Mouse (Mus musculus) embryo, embryonic 11.5 days (tissue): ENCODE data around the gene Ppfia3.
A peak's percentile ranks its signal among the peaks of the same experiment; 100 is the strongest.
"Not testable (repeated sequence)": the region's sequence is repeated elsewhere in the genome, so short reads cannot be mapped to it uniquely, and the experiment has no call there.

ENCODE experiments used
- DNase-seq: peaks from one replicate; pipeline ENCODE4 v3.0.0-alpha.2; 2012; ENCODE audit warnings: low read depth, low spot score

Ppfia3 gene

DNA sequence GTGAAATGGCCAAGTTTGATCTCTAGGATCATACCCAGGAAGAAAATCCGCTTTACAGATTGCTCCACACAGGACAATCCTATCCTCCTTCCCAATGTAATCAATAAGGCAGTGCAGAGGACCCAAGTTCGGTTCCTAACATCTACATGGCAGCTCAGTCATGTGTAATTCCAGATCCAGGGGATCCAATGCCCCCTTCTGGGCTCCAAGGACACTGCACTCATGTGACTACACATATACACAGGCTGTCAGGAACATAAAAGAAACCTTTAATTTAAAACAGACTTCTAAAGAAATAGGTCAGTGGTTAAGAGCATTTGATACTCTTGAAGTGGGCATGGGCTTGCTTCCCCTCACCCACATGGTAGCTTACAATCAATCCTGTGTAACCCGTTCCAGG is 19.3 kb upstream of the Ppfia3 start:
- no peak for DNase-seq

DNA sequence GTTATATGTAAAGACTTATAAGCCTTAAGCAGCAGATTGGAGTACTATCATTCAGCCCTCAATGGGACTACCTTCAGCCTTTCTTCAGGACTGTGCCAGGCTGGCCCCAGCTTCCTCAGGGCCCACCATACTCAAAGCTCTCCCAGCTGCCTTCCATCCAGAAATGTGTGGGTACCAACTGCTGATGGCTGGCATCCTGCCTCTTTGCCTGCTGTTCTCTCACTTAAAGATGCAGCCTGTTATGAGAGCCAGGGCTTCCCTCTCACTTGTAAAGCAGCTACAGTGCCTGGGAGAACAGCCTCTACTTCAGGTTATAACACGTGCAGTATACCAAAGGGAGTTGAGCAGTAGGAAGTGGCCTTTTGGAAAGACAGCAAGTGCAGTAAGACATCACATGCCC is 9.2 kb upstream of the Ppfia3 start:
- no peak for DNase-seq

DNA sequence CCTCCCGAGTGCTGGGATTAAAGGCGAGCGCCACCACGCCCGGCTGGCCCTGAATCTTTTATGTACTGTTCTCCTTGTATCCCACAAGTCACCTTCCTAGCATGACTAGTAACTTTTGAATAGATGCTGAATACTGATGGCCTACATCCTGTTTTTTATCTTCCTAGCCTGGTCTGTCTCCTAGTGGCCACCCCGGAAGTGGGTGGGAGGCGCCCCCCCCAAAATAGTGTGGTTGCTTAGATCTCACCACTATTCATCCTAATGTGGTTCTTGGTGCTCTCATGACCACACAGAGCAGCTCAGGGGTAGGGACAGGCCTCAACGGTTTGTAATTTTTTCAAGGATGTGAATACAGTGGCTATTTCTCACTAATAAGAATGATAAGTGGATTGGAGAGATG is 7.8 kb upstream of the Ppfia3 start:
- DNase-seq, result no peak

DNA sequence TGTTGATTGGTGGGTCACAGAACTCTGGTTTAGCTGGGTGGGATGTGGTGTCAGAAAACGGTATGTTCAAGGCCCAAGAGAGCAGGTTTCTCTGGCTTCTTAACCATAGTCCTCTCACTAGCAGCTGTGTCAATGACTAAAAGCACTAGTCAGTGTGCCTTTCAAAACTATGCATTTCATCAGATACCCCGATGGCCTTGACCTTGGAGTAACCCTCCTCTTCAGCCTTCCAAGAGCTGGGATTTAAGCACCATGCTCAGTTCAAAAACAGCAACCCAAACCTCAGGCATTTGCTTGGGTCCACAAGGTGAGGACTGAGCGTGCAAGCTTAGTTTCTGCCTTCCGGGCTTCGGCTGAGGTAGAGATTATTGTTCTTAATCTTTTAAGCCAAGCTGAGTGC is 5.6 kb upstream of the Ppfia3 start:
- no peak for DNase-seq

DNA sequence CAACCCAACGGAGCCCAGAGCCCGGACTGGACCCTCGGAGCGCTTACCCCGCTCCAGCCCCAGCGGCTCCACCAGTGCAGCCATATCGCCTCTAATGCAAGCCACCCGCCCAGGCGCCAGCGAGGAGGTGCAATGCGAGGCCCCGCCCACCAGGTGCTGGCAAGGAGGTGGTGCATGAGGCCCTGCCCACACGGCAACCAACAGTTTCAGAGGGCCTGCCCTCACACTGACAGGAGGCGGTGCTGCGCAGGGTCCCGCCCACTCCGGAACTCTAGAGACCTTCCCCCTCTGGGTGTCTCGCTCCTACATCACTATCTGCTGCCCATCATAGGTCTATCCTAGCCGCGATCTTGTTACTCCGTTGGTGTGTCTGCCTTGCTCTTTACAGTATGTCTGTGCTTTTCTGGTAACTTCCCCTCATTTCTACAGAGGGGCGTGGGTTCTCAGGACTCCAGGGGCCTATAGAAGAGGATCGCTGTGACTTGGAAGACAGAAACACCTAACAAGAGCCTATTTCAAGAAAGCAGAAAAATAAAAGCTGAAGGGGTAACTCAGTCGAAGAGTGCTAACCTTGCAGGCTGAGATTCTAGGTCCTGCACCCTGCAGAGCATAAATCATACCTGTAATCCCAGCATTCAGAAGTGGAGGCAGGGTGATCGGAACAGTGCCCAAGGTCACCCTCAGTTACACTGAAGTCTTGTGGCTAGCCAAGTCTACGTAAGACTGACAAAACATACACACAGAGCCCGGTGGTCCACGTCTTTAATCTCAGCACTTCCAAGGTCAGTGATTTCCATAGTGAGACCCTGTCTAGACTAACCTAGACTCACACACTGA is 3.9 kb upstream of the Ppfia3 start, which contains the start of gene Lin7b:
Gene Lin7b (minus strand): TSS at position 109 of the 837 bp plus-strand sequence.
- DNase-seq, result peak; percentile 77

DNA sequence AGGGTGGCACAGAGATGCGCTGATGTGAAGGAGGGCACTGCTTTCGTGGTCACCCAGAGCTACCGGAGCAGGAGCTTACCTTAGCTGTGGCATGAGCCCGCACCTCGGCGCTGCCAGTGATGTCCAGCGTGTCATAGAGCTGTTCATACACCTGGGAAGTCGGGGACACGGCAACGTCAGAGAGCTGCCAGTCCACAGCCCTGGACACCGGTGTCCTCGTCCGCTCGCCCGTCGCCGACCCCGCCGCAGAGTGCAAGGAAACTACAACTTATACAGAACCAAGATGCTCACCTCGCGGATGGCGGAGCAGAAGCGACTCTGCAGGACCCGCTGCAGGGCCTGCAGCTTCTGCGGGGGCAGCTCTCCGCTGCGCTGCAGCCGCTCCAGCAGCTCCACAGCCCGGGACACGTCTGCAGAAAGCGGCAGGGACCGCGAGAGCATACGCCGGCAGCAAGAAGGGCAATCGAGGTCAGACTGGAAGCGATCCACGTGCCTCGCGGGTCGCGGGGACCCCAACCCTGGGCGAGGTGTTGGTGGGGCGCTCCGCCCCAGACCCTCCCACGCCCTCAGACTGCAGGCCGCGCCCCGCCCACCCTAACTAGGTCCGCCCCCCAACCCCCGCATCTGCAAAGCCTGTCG is 3.1 kb upstream of the Ppfia3 start:
- no peak for DNase-seq

DNA sequence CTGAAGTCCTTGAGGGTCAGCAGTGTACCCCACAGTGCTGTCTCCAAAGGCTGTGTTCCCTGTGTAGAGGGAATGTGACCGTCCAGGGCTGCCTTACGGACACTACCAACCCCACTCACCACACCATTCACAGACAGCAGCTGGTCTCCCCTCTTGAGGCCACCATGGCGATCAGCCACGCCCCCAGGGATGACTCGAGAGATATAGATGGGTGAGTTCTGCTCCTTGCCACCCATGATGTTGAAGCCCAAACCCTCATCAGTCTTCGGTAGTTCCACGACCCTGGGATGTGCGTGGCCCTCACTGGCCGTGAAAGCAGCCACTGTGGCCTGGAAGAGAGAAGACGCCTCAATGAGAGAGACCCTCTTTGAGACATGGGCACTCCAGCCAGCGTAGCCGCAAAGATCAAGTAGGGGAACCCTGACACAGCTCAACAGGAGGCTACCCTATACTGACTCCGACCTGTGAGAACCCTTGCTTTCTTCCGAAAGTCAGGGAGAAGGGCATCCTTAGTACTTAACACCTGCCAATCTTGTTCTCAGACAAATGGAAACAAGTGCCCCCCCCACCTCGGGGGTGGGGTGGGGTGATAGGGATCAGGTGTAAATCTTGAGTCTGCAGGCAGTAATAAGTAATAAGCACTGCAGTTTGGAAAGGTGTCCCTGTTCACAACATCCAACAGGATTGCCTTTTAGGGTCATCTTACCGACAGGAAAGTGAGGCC is 2.4 kb upstream of the Ppfia3 start:
- no peak for DNase-seq

DNA sequence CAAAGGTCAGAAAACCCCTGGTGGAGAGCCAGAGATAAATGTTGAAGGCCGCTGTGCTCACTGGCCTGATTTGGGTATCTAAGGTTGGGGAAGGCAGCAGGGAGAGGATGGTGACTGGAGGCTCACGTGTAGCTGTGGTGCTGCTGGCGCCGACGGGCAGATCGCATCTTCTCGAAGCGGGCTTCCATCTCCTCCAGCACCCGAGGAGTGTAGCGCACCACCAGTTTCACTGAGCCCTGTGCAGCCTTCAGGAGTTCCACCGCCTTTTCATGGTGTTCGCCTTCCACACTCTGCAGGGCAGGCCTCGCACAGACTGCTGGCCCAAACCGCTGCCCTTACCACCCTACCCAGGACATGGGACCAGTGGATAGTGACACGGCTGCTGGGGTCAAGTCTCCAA is 1.4 kb upstream of the Ppfia3 start:
- no peak for DNase-seq

DNA sequence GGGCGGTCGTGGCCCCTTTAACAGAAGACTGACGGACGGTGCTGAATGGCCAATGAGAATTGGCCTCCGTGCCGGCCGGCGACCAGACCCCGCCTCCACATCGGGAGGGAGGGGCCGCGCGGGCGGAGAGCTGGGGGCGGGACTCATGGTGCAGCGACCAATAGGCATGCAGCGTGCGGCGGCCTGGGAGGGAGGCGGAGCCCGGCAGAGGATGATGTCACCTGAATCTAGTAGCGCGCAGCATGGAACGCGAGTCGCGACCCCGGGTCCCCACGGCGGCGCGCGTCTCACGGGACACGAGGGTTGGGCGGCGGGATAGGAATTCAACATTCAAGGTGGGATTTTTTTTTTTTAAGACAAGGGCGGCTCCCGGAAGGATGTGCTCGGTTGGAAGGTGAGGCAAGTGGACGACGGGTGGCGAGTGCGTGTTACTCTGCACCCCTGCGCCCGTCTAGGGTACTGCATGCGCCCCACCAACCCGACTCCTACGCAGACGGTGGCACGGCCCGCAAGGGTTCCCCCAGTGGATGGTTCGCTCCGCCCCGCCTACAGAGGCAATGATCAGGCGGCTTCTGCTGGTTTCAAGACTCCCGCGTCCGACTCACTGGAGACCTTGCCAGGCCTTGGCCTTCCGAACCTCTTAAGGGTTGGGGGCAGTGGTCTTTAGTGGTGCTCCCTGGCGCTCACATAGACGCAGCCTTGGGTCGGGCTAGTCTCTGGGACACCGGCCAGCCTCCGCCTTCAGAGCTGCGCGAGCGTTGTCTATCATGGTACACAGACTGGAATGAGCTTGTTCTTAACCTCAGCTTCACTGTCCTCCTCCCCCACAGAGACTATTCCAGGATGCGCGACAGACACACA is 431 bp upstream of the Ppfia3 start:
- DNase-seq, result peak; percentile 92

DNA sequence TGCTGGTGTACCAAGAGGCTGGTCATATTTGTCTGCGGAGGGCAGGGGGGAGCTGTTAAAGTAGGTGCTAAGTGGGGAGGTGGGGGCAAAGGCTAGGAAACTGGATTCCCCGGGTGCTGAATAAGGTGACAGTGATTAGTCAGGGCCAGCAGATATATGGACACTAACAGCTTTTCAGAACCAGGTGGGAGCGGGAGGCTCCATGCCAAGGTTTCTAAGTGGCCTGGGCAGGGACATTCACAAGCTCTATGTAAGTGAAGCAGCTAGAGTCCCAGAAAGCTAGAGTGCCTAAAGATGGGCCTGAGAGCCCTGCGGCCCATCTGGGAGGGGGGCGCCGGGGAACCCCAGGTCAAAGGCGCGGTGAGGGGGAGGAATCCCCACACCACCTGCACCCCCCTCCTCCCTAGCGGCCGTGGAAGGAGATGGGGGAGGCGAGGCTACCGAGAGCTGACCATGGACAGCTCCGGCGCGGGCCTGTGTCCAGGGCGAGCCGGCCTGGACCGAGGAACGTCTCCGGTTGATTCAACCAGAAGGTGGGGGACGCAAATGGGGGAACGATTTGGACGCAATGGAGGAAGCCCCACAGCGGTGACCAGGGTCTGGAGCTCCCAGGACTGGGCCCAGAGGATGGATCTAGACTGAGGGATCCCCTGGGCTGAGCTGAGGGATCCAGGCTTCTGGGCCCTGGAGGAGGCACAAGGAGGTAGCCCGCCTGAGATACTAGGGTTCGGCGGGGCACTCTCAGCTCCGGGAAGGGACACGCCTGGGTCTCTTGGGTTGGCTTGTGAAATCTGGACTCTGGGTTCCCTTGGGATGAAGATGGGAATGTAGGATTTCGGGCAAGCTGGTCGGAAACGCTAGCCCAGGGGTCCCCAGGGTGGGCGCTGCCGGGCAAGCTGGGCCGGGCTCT is 822 bp downstream of the Ppfia3 start:
- peak; percentile 19 for DNase-seq

DNA sequence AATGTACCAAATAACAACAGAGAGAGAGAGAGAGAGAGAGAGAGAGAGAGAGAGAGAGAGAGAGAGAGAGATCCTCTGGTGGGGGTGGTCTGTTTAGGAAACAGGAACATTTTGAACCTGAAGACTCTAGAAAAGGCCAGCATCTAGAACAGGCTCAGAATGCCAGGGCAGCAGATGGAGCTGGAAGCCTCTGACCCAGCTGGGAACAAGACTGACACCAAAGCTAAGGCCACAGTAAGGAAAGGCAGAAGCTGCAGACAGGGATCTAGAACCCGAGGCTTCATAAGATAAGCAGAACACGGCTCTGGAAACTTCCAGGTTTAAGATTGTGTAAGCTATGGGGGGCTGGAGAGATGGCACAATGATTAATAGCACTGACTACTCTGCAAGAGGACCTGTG is 2.8 kb downstream of the Ppfia3 start:
- no peak for DNase-seq

DNA sequence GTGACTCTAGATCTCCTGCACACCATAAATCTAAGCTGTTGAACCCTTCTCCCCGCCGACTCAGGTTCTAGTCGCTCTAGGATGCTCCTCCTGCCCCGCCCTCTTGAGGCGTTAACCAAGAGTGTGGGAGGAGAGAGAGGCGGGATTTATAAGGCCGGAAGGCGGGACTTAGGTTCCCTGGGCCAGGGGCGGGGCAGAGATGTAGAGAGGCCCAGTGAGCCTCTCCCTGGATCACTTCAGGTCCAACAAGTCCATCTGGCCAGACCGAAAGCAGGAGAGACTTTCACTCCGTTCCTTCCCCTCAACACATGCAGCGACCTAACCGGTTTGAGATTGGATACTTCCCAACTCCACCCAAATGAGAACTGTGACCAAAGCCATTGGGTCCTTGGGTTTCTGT is 4.0 kb downstream of the Ppfia3 start:
- no peak for DNase-seq

DNA sequence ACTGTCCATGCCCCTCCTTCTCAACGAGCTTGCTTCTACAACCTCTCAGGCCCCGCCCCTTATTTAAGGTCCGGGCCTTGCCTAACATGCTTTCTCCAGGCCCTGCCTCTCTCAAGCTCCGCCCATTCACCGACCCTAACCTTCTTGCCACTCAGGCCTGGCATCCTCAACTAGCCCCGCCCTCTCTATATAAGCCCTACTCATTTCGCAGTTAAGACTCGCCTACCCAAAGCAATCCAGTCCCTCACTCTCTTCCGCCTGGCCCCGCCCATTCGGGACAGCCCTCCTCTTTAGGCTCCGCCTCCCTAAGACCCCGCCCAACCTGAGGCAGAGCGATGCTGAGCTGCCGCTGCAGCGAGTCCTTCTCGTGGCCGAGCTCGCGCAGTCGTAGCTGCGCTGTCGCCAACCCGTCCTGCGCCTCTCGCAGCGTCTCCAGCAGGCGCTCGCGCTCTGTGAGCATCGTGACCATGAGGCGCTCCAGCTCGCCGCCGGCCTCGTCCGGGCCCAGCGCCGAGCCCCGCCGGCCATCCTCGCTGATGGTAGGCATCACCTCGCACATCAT is 5.5 kb downstream of the Ppfia3 start:
- DNase-seq, result peak; percentile 71

DNA sequence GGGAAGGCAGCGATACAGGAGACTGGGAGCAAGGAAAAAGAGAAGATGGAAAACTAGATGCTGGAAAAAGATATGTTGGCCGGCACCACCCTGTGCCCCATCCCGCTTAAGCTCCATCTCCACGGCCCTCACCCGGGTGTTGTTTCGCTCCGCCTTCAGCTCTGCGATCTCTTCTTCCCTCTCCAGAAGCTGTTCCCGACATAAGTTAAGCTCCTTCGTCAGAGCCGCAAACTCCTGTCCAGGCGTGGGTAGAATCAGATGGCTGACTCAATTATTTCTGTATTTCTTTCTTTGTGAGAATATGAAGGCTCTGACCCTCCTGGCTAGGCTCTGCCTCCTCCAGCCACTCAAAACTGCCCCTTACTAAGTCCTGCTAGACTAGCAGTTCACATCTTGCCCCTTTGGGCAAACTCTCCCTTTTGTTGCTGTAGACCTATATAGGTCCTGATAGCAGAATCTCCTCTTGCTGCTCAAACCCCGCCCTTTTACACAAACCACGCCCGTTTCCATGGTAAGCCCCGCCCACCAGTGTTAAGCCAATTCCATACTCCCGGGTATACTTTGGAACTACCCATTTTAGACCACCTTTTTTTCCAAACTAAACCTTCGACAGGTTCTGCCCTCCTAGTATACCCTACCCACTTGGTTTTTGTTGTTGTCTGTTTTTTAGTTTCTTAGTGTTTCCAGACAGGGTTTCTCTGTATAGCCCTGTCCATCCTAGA is 6.3 kb downstream of the Ppfia3 start:
- DNase-seq, result no peak

DNA sequence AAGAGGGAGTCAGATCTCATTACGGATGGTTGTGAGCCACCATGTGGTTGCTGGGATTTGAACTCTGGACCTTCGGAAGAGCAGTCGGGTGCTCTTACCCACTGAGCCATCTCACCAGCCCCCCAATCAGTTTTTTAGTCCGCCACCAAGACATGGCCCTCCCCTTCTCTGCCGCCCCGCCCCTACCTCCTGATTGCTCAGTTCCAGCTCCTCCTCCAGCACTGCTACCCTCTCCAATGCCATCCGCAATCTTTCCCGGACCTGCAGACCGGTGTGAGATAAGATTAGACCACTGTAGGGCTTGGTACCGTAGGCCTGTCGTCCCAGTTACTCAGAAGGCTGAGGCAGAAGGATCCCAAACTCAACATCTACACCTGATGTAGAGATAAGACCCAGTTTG is 7.7 kb downstream of the Ppfia3 start:
- DNase-seq, result not testable (repeated sequence)

DNA sequence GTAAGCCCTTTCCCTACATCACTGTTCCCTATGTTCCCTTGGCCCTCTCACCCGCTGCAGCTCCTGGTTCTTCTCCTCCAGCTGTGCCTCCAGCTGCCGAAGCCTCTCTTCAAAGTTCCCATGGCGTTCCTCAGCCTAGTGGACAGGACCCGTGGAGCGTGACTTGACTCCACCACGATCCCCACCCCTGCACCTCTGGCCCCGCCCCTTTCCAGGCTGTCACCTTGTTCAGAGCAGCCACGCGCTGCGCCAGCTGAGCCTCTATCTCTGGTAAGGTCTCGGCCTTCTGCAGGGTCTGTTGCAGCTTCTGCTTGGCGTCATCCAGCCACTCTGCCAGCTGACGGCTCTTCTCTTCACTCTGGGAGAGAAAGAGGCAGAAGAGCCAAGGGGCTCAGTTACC is 10.7 kb downstream of the Ppfia3 start:
- DNase-seq, result no peak

DNA sequence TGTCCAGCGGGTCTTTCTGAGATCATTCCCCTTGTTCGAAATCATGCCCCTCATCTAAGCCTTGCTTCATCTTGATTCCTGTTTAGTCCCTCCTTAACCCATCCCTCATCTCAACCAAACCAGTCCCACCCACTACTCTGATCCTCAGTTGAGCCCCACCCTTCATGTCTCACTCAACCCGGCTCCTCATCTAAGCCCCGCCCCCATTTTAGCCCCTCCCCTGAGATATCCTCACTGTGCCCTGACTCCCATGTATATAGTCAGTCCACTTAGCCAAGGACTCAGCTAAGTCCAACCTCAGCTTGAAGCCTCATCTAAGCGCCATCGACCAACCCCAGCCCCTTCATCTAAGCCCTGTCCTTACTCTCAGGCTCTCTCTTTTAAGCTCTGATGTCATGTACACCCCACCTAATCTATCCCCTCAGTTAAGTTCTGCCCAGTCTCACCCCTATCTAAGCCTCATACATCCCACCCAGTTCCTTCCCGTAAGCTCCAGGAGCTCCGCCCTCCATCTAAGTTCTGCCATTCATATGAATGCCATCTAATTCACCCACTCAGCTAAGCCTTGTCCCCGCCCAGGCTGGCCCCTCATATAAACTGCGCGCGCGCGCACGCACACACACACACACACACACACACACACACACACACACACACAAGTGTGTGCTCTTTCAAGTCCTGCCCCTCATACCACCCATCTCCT is 11.3 kb downstream of the Ppfia3 start:
- DNase-seq, result no peak

DNA sequence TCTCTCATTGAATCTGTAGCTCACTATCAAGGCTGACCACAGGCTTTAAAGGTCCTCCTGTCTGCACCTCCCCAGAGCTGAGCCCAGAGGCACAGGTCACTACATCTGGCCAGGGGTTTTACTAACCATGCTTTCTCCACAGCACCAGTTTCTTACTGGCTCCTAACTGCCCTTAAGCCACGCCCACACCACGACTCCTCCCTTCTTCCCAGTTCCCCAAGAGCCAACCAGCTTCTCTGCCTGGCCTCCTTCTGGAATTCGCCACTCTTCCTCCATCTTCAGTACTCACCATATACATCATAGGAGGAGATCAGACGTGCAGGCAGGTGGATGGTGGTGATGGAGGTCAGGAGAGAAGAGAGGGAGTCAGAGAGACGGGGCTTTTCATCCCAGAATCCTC is 13.8 kb downstream of the Ppfia3 start:
- no peak for DNase-seq

DNA sequence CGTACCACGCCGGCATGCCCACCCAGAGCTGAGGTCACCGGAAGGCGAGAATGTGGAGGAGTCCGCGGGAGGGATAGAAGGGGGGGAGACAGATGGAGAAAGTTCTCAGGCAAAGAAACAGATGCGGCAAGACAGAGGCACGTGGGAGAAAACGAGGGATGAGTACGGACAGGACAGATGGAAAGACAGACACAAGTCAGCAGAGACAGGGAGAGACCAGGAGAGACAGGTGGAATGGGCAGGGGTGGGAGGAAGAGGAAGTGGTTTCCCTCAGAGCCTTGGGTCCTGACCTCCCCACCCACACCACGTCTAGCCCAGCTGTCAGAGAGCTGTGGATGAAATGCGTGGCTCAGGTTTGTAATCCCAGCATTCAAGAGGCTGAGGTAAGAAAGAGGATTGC is 19.9 kb downstream of the Ppfia3 start:
- no peak for DNase-seq
